Mouse (Mus musculus): Measurements from ENCODE around the gene Syne1. TPM values are rescaled to one million over a fixed set of nuclear protein-coding genes. Genes with fewer than 3 reads are reported as not detected.

Syne1 gene
- polyA plus RNA-seq, 1 experiment from 2014 or later = 21.7 TPM

DNA sequence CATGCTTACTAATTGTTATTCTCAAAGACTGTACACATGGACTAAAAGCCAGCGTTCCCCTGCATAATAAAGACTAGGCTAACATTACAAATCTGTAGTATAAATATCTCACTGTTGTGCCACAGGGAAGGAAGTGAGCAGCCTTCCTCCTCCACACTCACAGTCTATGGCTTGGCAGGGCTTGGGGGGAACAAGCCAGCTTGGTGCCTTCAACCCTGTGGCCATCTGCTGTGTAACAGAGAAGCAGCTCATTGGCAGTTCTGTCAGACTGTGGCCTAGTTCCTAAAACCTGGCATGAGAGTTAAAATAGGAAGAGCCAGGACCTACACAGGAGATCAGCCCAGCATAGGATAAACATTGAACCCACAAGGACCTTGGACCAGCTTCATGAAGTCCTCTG lies 23.0 kb downstream of the Syne1 start:
- no peak for DNase-seq (ENCODE audit: low spot score)
- no peaks in the 10 kb centered on the region for H3K4me1 ChIP-seq (replicated peaks; ENCODE audit: control insufficient read depth, insufficient read depth, low read length)
- no peak overlapping the region for H3K4me2 ChIP-seq (replicated peaks)
- no peaks in the 10 kb centered on the region for H3K27me3 ChIP-seq (ENCODE audit: control insufficient read depth, insufficient read depth, low read length)
- H3K36me3 ChIP-seq (replicated peaks; ENCODE audit: control insufficient read depth, insufficient read depth) = no peaks in the 10 kb centered on the region
- H3K9ac ChIP-seq = no peak overlapping the region
- no peak overlapping the region for H3K27ac ChIP-seq
- ATAC-seq (ENCODE audit: low FRiP score) = no peak
- no peaks in the 10 kb centered on the region for H3K9me3 ChIP-seq (ENCODE audit: control insufficient read depth, low read length)
- H3K4me3 ChIP-seq (replicated peaks; ENCODE audit: low read length) = no peak overlapping the region
- WGBS = 93% methylated on average over 1 of the region's 1 CpGs

DNA sequence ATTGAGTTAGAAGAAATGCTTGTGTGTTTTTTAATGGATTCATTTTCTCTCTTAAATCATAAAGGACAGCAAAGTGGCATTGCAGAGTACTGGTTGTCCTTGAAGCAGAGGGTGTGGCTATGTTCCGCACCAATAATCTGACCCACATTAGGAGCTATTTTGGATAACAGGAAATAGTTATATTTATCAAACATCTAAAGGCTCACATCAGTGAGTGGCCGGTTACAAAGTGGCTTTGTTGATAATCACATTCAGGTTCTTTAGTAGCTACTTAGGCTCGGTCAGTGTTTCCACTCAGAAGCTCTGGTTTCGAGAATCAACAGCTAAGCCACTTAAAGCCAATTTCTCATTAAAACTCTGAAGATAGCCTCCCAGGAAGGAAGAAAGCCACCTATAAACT lies 23.6 kb downstream of the Syne1 start:
- no peak for DNase-seq (ENCODE audit: low spot score)
- H3K27ac ChIP-seq = no peak overlapping the region
- no peaks in the 10 kb centered on the region for H3K4me1 ChIP-seq (replicated peaks; ENCODE audit: control insufficient read depth, insufficient read depth, low read length)
- no peak for ATAC-seq (ENCODE audit: low FRiP score)
- H3K4me3 ChIP-seq (replicated peaks; ENCODE audit: low read length) = no peak overlapping the region
- H3K9me3 ChIP-seq (ENCODE audit: control insufficient read depth, low read length) = no peaks in the 10 kb centered on the region
- no peaks in the 10 kb centered on the region for H3K27me3 ChIP-seq (ENCODE audit: control insufficient read depth, insufficient read depth, low read length)
- WGBS = 90% methylated on average over 4 of the region's 4 CpGs
- H3K4me2 ChIP-seq (replicated peaks) = no peak overlapping the region
- H3K36me3 ChIP-seq (replicated peaks; ENCODE audit: control insufficient read depth, insufficient read depth) = no peaks in the 10 kb centered on the region
- H3K9ac ChIP-seq = no peak overlapping the region

- Histone ChIP-seq H3K4me3 (replicated peaks; ENCODE audit: low read length) (no peak overlapping the region), H3K9me3 (ENCODE audit: control insufficient read depth, low read length) (no peaks in the 10 kb centered on the region), H3K36me3 (replicated peaks; ENCODE audit: control insufficient read depth, insufficient read depth) (no peaks in the 10 kb centered on the region), H3K27me3 (ENCODE audit: control insufficient read depth, insufficient read depth, low read length) (no peaks in the 10 kb centered on the region), H3K4me2 (replicated peaks) (no peak overlapping the region), H3K4me1 (replicated peaks; ENCODE audit: control insufficient read depth, insufficient read depth, low read length) (no peaks in the 10 kb centered on the region), H3K27ac (no peak overlapping the region), H3K9ac (no peak overlapping the region)
- no peak for DNase-seq (ENCODE audit: low spot score)
- WGBS = 91% methylated on average over 4 of the region's 4 CpGs
- no peak for ATAC-seq (ENCODE audit: low FRiP score)
These were observed 28.4 kb downstream of the Syne1 start for GRCm38 (mm10) chr10:5522904-5523303.

DNA sequence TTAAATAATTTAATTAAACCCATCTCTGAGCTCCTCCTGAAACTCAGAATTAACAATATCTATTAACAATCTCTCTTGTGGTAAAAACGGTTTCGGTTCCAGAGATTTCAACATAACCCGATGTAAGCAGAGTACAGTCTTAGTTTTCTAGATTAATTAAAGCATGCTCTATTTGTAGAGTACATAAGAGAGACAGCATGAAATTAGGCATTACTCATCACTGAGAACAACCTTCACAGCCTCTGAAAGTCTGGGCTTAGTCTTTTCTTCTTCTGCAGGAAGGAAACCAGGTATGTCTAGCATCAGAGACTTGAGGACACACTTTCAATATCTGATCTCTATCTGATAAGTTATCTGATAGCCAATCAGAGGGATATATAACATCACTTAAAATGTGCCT lies 29.0 kb downstream of the Syne1 start:
- DNase-seq (ENCODE audit: low spot score) (no peak), ATAC-seq (ENCODE audit: low FRiP score) (no peak)
- Histone ChIP-seq H3K4me2 (replicated peaks) (no peak overlapping the region), H3K9me3 (ENCODE audit: control insufficient read depth, low read length) (no peaks in the 10 kb centered on the region), H3K4me1 (replicated peaks; ENCODE audit: control insufficient read depth, insufficient read depth, low read length) (no peaks in the 10 kb centered on the region), H3K27ac (no peak overlapping the region), H3K9ac (no peak overlapping the region), H3K27me3 (ENCODE audit: control insufficient read depth, insufficient read depth, low read length) (no peaks in the 10 kb centered on the region), H3K36me3 (replicated peaks; ENCODE audit: control insufficient read depth, insufficient read depth) (no peaks in the 10 kb centered on the region), H3K4me3 (replicated peaks; ENCODE audit: low read length) (no peak overlapping the region)
- WGBS = 96% methylated on average over 3 of the region's 3 CpGs

DNA sequence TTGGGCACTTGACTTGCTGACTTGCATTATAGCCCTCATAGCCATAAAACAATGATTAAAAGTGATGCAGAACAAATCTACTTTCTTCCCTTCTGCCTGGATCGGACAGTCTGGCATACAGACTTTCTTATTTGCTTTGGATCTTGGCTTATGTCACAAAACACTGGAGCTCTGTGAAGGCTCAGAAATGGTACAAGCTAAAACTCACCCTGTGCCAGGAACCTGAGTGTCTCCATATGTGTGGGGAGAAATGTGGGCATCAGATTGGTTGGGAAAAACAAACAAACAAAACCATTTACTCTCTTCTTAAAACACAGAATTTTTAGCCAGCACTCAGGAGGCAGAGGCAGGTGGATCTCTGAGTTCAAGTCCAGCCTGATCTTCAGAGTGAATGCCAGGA lies 30.6 kb downstream of the Syne1 start:
- Histone ChIP-seq H3K27me3 (ENCODE audit: control insufficient read depth, insufficient read depth, low read length) (no peaks in the 10 kb centered on the region), H3K27ac (no peak overlapping the region), H3K9ac (no peak overlapping the region), H3K9me3 (ENCODE audit: control insufficient read depth, low read length) (no peaks in the 10 kb centered on the region), H3K36me3 (replicated peaks; ENCODE audit: control insufficient read depth, insufficient read depth) (no peaks in the 10 kb centered on the region), H3K4me3 (replicated peaks; ENCODE audit: low read length) (no peak overlapping the region), H3K4me2 (replicated peaks) (no peak overlapping the region), H3K4me1 (replicated peaks; ENCODE audit: control insufficient read depth, insufficient read depth, low read length) (no peaks in the 10 kb centered on the region)
- DNase-seq (ENCODE audit: low spot score) (no peak), ATAC-seq (ENCODE audit: low FRiP score) (no peak)
- WGBS = 83% methylated on average over 1 of the region's 1 CpGs

DNA sequence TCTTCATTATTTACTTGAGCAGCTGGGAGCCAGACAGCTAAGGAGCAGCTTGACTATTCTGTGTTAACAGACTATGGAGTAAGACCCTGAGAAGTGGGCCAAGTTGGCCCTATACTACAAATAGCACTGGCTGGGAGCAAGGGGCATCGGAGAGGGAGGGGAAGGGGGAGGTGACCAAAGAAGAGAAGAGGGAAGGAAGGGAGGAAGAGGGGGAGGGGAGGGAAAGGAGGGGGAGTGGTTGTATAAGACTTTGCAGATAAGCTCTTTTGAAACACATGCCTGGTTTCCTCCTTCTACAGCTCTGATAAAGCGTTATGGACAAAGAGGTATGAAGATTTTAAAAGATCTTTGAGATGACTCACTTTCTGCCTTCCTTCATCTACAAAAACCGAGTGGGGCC lies 36.0 kb downstream of the Syne1 start:
- no peak overlapping the region for H3K4me2 ChIP-seq (replicated peaks)
- no peak for DNase-seq (ENCODE audit: low spot score)
- no peak overlapping the region for H3K27ac ChIP-seq
- no peak for ATAC-seq (ENCODE audit: low FRiP score)
- no peaks in the 10 kb centered on the region for H3K27me3 ChIP-seq (ENCODE audit: control insufficient read depth, insufficient read depth, low read length)
- no peaks in the 10 kb centered on the region for H3K4me1 ChIP-seq (replicated peaks; ENCODE audit: control insufficient read depth, insufficient read depth, low read length)
- no peaks in the 10 kb centered on the region for H3K9me3 ChIP-seq (ENCODE audit: control insufficient read depth, low read length)
- no peaks in the 10 kb centered on the region for H3K36me3 ChIP-seq (replicated peaks; ENCODE audit: control insufficient read depth, insufficient read depth)
- no peak overlapping the region for H3K9ac ChIP-seq
- WGBS = 23% methylated on average over 3 of the region's 3 CpGs
- H3K4me3 ChIP-seq (replicated peaks; ENCODE audit: low read length) = no peak overlapping the region

DNA sequence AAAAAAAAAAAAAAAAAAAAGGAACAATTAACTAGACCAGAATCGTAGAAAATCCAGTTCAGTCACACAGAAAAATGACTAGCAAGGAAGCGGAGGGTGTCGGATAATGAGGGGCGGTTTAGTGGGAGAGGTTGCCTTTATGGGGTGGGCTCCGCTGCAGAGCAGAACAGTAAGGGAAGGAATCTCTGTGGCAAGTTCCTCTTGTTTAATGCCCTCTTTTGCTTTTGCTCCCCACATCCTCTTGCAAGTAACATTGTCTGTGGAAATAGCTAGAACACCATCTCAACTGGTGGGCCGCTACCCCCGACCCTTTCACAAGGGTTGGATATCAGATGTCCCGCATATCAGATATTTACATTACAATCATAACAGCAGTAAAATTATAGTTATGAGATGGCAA lies 37.1 kb downstream of the Syne1 start:
- 93% methylated on average over 8 of the region's 8 CpGs for WGBS
- Histone ChIP-seq H3K36me3 (replicated peaks; ENCODE audit: control insufficient read depth, insufficient read depth) (no peaks in the 10 kb centered on the region), H3K27me3 (ENCODE audit: control insufficient read depth, insufficient read depth, low read length) (no peaks in the 10 kb centered on the region), H3K9me3 (ENCODE audit: control insufficient read depth, low read length) (no peaks in the 10 kb centered on the region), H3K4me2 (replicated peaks) (no peak overlapping the region), H3K4me1 (replicated peaks; ENCODE audit: control insufficient read depth, insufficient read depth, low read length) (no peaks in the 10 kb centered on the region), H3K27ac (no peak overlapping the region), H3K4me3 (replicated peaks; ENCODE audit: low read length) (no peak overlapping the region), H3K9ac (no peak overlapping the region)
- no peak for ATAC-seq (ENCODE audit: low FRiP score)
- DNase-seq (ENCODE audit: low spot score) = no peak

DNA sequence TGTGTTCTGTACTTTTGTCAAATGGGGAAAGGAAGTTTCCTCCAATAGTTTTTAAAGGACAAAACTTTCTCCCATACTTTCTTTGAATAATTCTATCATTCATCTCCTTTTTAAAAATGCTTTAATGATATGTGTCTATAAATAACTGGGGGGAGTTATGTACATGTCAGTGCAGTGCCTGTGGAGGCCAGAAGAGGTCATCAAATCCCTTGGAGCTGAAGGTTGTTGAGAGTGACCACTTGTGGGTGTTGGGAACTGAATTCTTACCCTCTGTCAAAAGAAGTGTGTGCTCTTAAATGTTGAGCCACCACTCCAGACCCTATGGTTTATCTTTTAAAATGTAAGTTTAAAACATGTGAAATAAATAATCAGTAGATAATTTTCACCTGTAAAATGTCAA lies 39.0 kb downstream of the Syne1 start:
- Histone ChIP-seq H3K4me2 (replicated peaks) (no peak overlapping the region), H3K9ac (no peak overlapping the region), H3K4me3 (replicated peaks; ENCODE audit: low read length) (no peak overlapping the region), H3K9me3 (ENCODE audit: control insufficient read depth, low read length) (no peaks in the 10 kb centered on the region), H3K27me3 (ENCODE audit: control insufficient read depth, insufficient read depth, low read length) (no peaks in the 10 kb centered on the region), H3K36me3 (replicated peaks; ENCODE audit: control insufficient read depth, insufficient read depth) (no peaks in the 10 kb centered on the region), H3K4me1 (replicated peaks; ENCODE audit: control insufficient read depth, insufficient read depth, low read length) (no peaks in the 10 kb centered on the region), H3K27ac (no peak overlapping the region)
- no peak for DNase-seq (ENCODE audit: low spot score)
- no peak for ATAC-seq (ENCODE audit: low FRiP score)

DNA sequence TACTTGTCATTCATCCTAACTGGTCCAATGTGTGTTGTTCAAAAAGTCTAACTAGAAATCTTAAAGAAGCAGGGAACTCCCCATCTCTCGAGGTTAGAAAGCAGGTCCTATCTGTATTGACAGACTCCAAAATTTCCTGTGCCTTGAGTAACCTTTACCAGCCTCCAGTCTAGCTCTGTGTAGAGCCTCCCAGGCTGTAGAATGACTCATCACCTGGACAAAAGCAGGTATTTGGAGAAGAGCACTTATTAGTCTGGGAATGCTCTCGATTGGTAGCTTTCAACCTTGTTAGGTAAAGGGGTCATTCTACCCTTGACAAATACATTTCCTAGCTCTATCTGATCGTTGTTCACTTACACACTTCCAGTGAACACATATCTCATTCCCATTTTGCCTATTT lies 39.9 kb downstream of the Syne1 start:
- H3K27ac ChIP-seq = no peak overlapping the region
- H3K27me3 ChIP-seq (ENCODE audit: control insufficient read depth, insufficient read depth, low read length) = no peaks in the 10 kb centered on the region
- H3K4me1 ChIP-seq (replicated peaks; ENCODE audit: control insufficient read depth, insufficient read depth, low read length) = no peaks in the 10 kb centered on the region
- 90% methylated on average over 3 of the region's 3 CpGs for WGBS
- ATAC-seq (ENCODE audit: low FRiP score) (no peak), DNase-seq (ENCODE audit: low spot score) (no peak)
- H3K9me3 ChIP-seq (ENCODE audit: control insufficient read depth, low read length) = no peaks in the 10 kb centered on the region
- H3K4me3 ChIP-seq (replicated peaks; ENCODE audit: low read length) = no peak overlapping the region
- H3K9ac ChIP-seq = no peak overlapping the region
- no peak overlapping the region for H3K4me2 ChIP-seq (replicated peaks)
- no peaks in the 10 kb centered on the region for H3K36me3 ChIP-seq (replicated peaks; ENCODE audit: control insufficient read depth, insufficient read depth)

GRCm38 (mm10) chr10:5507478-5507877 lies 43.8 kb downstream of the Syne1 start:
- Histone ChIP-seq H3K4me2 (replicated peaks) (no peak overlapping the region), H3K9me3 (ENCODE audit: control insufficient read depth, low read length) (no peaks in the 10 kb centered on the region), H3K9ac (no peak overlapping the region), H3K27me3 (ENCODE audit: control insufficient read depth, insufficient read depth, low read length) (no peaks in the 10 kb centered on the region), H3K4me3 (replicated peaks; ENCODE audit: low read length) (no peak overlapping the region), H3K27ac (no peak overlapping the region), H3K36me3 (replicated peaks; ENCODE audit: control insufficient read depth, insufficient read depth) (no peaks in the 10 kb centered on the region), H3K4me1 (replicated peaks; ENCODE audit: control insufficient read depth, insufficient read depth, low read length) (no peaks in the 10 kb centered on the region)
- WGBS = 85% methylated on average over 2 of the region's 2 CpGs
- ATAC-seq (ENCODE audit: low FRiP score) = no peak
- DNase-seq (ENCODE audit: low spot score) = no peak
